Mouse (Mus musculus) G1E (cell line): ENCODE results near the gene Mmachc. TPM values are rescaled to one million over a fixed set of nuclear protein-coding genes. Genes with fewer than 3 reads are reported as not detected.
"Not testable (repeated sequence)": the region's sequence is repeated elsewhere in the genome, so short reads cannot be mapped to it uniquely, and the experiment has no call there.

ENCODE experiments used
- ATAC-seq: 2 replicates; pipeline ENCODE4 v1.8.0; 2016; ENCODE audit warnings: mild to moderate bottlenecking; ENCODE audit not compliant: insufficient number of reproducible peaks, poor library complexity, low FRiP score, severe bottlenecking; ENCODE audit errors: extremely low read depth
- DNase-seq: peaks from one replicate; pipeline ENCODE4 v3.0.0; 2012; ENCODE audit warnings: low spot score
- H3K27me3 ChIP-seq: 2 replicates; pipeline ENCODE4 v1.6.1; 2012; ENCODE audit warnings: mild to moderate bottlenecking, low read length, inconsistent platforms; ENCODE audit not compliant: insufficient read depth
- H3K36me3 ChIP-seq: replicated peaks from 2 replicates; pipeline ENCODE3; 2012; ENCODE audit warnings: mild to moderate bottlenecking, inconsistent platforms
- H3K4me1 ChIP-seq: 2 replicates; pipeline ENCODE4 v1.6.1; 2012; ENCODE audit warnings: low read depth, low read length, inconsistent platforms, mixed read lengths; ENCODE audit not compliant: insufficient read depth
- H3K4me3 ChIP-seq: 2 replicates; pipeline ENCODE4 v1.5.1; 2012; ENCODE audit warnings: low read depth, mild to moderate bottlenecking, inconsistent platforms, low read length, moderate library complexity, mixed read lengths
- H3K9me3 ChIP-seq: replicated peaks from 2 replicates; pipeline ENCODE4 v1.6.1; 2012; ENCODE audit warnings: inconsistent platforms
- CTCF ChIP-seq: IDR thresholded peaks from 2 replicates; pipeline ENCODE4 v1.5.1; 2012; ENCODE audit warnings: low read depth, low read length, inconsistent platforms, mixed read lengths
- GATA1 ChIP-seq: IDR thresholded peaks from 2 replicates; pipeline ENCODE4 v1.6.1; 2012; ENCODE audit warnings: borderline replicate concordance, low read length, inconsistent platforms, mixed read lengths
- GATA2 ChIP-seq: IDR thresholded peaks from 2 replicates; pipeline ENCODE4 v1.6.1; 2012; ENCODE audit warnings: low read depth, low read length, inconsistent platforms, borderline replicate concordance
- POLR2AphosphoS5 ChIP-seq: IDR thresholded peaks from 2 replicates; pipeline ENCODE4 v1.6.1; 2012; ENCODE audit warnings: low read depth, low read length, inconsistent platforms; ENCODE audit not compliant: insufficient replicate concordance
- TAL1 ChIP-seq: conservative IDR thresholded peaks from 2 replicates; pipeline ENCODE4 v1.6.1; 2012; ENCODE audit warnings: low read depth, low read length, inconsistent platforms, mixed read lengths
- polyA plus RNA-seq: library from polyadenylated mRNA; stranded (reverse); fragments of >175 nt; gene quantifications from 2 replicates; pipeline ENCODE4 v1.2.3, GENCODE M21; 2012
- total RNA-seq, 2 experiments: library from RNA; stranded (forward) in 1 of 2; stranded (reverse) in 1 of 2; fragments of 200-1000 nt in 1 of 2; fragments of >200 nt in 1 of 2; fragmentation: Nextera tagmentation in 1 of 2; gene quantifications; 2 replicates each; pipeline ENCODE4 v1.2.3; 2014 to 2017

Gene Mmachc
- total and polyA plus RNA-seq, 3 experiments: 1.6 to 53.1 (median 19.6) TPM

DNA sequence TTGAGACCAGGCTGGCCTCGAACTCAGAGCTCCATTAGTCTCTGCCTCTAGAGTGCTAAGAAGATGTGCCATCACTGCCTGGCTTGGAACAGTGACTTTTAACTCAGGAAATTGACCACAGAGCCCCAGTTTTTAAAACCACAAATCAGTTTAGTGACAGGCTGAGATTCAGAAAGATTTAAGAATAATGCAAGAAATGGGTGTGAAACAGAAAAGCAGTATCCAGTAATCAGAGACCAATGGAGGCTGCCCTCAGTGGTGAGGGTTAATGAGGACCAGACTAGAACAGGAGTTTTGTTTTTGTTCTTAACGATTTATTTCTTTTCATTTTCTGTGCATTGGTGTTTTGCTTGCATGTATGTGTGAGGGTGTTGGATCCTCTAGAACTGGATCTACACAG lies 23.5 kb downstream of the Mmachc start:
- no peaks in the 10 kb centered on the region for H3K9me3 ChIP-seq
- no peak for ATAC-seq
- no peaks in the 10 kb centered on the region for H3K27me3 ChIP-seq
- no peak for TF ChIP-seq GATA1
- TF ChIP-seq CTCF: no peak
- TF ChIP-seq TAL1: no peak
- TF ChIP-seq POLR2AphosphoS5: no peak
- no peak for TF ChIP-seq GATA2
- DNase-seq: no peak
- peaks cover 27% of the 10 kb centered on the region for H3K36me3 ChIP-seq
- H3K4me3 ChIP-seq: no peak overlapping the region; the same call in 1 of the 2 replicates
- peaks cover 59% of the 10 kb centered on the region for H3K4me1 ChIP-seq

DNA sequence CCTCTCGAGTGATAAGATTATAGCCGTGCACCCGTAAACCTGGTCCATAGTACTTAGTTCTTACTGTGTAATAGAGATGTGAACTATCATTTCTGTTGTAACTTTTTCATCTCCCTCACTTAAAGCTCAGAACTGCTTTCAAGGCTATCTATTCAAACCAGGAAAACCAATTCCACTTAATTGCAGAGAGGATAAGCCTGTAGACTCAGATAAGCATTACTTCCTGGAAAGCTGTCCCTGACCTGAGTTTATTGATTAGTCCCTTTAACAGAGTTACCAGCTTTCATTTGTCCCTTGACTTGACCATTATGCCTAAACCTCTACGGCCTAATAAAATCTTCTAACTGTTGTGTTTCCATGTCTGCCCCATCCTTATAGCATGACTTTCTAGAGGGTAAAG lies 24.2 kb downstream of the Mmachc start:
- ATAC-seq (peak; percentile 65), DNase-seq (peak; percentile 10)
- peaks cover 20% of the 10 kb centered on the region for H3K36me3 ChIP-seq
- no peak overlapping the region; the same call in 1 of the 2 replicates for H3K4me3 ChIP-seq
- no peaks in the 10 kb centered on the region for H3K27me3 ChIP-seq
- TF ChIP-seq TAL1 (peak; percentile 97), CTCF (no peak)
- H3K9me3 ChIP-seq: no peaks in the 10 kb centered on the region
- peaks cover 52% of the 10 kb centered on the region for H3K4me1 ChIP-seq

DNA sequence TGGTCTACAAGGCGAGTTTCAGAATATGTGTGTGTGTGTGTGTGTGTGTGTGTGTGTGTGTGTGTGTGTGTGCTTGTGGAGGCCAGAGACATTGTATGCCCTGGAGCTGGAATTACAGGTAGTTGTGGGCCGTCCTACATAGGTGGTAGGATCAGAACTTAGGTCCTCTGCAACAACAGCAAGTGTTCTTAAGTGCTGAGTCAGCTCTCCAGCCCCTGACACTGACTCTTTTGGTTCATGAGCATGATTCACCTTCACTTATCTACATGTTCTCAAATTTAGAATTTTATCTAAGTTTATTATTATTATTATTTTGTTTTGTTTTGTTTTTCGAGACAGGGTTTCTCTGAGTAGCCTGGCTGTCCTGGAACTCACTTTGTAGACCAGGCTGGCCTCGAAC lies 27.7 kb downstream of the Mmachc start:
- DNase-seq, H3K4me3 ChIP-seq, H3K9me3 ChIP-seq, H3K36me3 ChIP-seq, H3K27me3 ChIP-seq, ATAC-seq: not testable (repeated sequence)
- peaks cover 45% of the 10 kb centered on the region for H3K4me1 ChIP-seq

DNA sequence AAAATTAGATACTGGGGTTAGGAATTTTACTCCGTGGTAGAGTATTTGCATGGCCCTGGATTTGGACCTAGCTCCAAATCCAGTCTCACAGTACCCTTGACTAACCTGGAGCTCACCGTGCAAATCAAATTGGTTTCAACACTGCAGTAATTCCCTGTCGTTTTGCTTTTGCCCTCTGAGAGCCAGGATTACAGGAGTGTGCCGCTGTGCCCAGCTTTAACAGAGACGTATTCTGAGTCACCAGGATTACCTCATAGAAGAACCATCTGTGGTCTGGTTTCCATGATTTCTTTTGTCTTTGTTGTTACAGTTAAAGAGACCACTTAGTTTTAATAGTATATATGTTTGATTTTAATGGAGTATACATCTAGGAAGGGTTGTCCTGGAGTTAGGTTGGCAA lies 29.1 kb downstream of the Mmachc start:
- peaks cover 5% of the 10 kb centered on the region; the same call in 1 of the 2 replicates for H3K27me3 ChIP-seq
- H3K36me3 ChIP-seq: no peaks in the 10 kb centered on the region
- H3K4me3 ChIP-seq: no peak overlapping the region
- H3K9me3 ChIP-seq: no peaks in the 10 kb centered on the region
- DNase-seq: no peak
- no peak for ATAC-seq
- H3K4me1 ChIP-seq: peaks cover 32% of the 10 kb centered on the region
- TF ChIP-seq CTCF: no peak
- no peak for TF ChIP-seq POLR2AphosphoS5
- no peak for TF ChIP-seq GATA1
- no peak for TF ChIP-seq TAL1
- no peak for TF ChIP-seq GATA2

DNA sequence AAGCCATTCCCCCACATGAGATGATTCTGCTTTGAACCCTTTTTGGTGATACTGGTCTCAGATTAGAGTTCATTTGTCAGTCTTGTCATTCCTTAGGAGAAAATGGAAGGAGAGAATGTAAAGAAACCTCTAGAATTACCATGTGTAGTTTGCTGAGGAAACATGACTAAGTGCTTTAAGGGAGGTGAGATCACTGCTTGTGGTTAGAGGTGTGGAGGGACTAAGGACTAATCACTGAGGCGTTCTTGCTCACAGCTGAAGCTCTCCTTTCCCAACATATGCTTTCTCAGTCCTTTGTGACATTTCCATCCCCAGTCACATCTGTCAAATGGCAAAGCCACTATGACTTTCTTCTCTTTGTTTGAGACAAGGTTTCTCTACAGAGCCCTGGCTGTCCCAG lies 30.4 kb downstream of the Mmachc start:
- ATAC-seq (no peak), DNase-seq (no peak)
- Histone ChIP-seq H3K4me3 (no peak overlapping the region), H3K4me1 (peaks cover 25% of the 10 kb centered on the region), H3K27me3 (peaks cover 5% of the 10 kb centered on the region; the same call in 1 of the 2 replicates), H3K9me3 (no peaks in the 10 kb centered on the region), H3K36me3 (no peaks in the 10 kb centered on the region)
- TF ChIP-seq CTCF (no peak), GATA1 (no peak), POLR2AphosphoS5 (no peak), GATA2 (no peak), TAL1 (no peak)

DNA sequence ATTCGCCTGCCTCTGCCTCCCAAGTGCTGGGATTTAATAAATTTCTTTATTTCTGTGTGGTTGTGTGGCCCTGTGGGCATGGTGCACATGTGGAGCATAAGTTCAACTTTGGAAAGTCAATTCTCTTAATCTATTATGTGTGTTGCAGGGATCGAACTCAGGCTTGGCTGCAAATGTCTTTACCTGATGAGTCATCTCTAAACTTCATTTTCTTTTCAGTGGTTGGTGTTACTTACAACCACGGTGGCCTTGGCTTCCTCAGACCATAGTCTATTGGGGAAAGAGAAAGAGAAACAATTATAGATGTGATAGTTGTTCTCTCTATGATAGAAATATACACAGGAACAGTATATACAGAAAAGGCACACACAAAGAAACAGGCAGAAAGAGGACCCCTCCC lies 32.2 kb downstream of the Mmachc start:
- Histone ChIP-seq H3K9me3 (no peaks in the 10 kb centered on the region), H3K4me3 (no peak overlapping the region), H3K27me3 (peaks cover 5% of the 10 kb centered on the region; the same call in 1 of the 2 replicates), H3K36me3 (no peaks in the 10 kb centered on the region), H3K4me1 (peaks cover 19% of the 10 kb centered on the region)
- no peak for DNase-seq
- no peak for ATAC-seq
- TF ChIP-seq GATA1: no peak
- no peak for TF ChIP-seq CTCF
- TF ChIP-seq POLR2AphosphoS5: no peak
- no peak for TF ChIP-seq TAL1
- TF ChIP-seq GATA2: no peak

DNA sequence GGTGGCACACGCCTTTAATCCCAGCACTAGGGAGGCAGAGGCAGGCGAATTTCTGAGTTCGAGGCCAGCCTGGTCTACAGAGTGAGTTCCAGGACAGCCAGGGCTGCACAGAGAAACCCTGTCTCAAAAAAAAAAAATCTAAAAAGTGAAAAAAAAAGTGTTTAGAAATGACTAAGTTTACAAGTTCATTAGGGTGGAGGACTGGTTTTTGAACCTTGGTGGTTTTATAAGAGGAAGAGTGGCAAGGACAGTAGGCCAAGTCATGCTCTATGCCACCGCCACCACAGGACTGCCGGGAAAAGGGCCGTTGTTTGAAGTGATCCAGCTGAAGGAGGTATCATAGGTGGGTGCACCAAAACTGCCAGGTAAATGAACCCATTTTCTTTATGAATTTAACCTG lies 33.4 kb downstream of the Mmachc start:
- DNase-seq, H3K9me3 ChIP-seq, H3K27me3 ChIP-seq, H3K4me3 ChIP-seq, H3K36me3 ChIP-seq, ATAC-seq: not testable (repeated sequence)
- peaks cover 19% of the 10 kb centered on the region for H3K4me1 ChIP-seq
